In the genomic region with DNA sequence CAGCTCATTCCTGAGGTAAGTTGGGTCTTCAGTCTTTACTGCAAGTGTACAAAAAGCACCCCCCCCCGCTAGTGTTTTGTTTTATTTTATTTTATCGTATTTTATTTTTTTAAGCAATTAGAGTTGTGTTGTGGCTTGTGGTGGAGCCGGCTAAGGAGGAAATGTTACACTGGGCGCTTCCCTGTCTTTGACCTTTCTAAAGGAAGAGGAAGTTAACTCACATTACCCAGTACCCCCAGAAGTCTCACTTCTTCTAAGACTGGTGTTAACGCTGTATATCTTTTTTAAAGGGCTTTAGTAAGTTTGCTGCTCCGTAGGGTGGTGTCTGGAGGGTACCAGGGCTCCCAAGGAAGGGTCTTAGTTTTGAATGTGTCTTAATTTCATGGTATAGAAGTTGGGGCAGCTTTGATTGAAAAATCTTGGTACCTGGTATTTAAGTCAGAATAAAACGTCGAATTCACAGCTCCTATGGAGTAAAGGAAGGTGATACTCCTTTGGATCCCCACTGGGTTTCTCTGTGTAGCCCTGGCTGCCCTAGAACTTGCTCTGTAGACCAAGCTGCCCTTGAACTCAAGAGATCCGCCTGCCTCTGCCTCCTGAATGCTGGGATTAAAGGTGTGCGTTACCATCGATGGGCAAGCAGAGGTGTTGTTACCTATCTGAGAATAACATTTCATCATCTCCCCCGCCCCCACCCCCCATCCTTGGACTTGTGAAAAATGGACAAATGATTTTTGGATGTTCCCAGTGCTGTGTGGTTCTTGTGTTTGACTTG, we compare ENCODE assay signal across 8 mouse cellular contexts. TPM values are rescaled to one million over a fixed set of nuclear protein-coding genes. Genes with fewer than 3 reads are reported as not detected.
DNase-seq lines count a peak whose midpoint lies in the region; ATAC-seq and TF ChIP-seq lines count a peak whose summit lies in the region.

No protein-coding gene starts in this region.

- peaks cover 25% of the 10 kb centered on the region for H3K4me1 ChIP-seq in embryonic facial prominence, embryonic 12.5 days
- H3K4me1 ChIP-seq in midbrain, embryonic 14.5 days (ENCODE audit: control insufficient read depth, insufficient read depth, low read length), result peaks cover 24% of the 10 kb centered on the region

- 44% methylated on average over 12 of the region's 12 CpGs for WGBS in embryonic facial prominence, embryonic 12.5 days
- WGBS in midbrain, embryonic 14.5 days, result 44% methylated on average over 12 of the region's 12 CpGs

- no peak for ATAC-seq in embryonic facial prominence, embryonic 12.5 days (ENCODE audit: insufficient number of reproducible peaks, insufficient read depth, low FRiP score, low TSS enrichment)
- no peak for ATAC-seq in midbrain, embryonic 14.5 days (ENCODE audit: low FRiP score, low TSS enrichment)

- peak overlapping the region; percentile 98 for H3K27ac ChIP-seq in layer of hippocampus, adult 2 months
- no peak overlapping the region for H3K27ac ChIP-seq in embryonic facial prominence, embryonic 12.5 days
- peak overlapping the region; percentile 96; the same call in 1 of the 2 replicates for H3K27ac ChIP-seq in midbrain, embryonic 14.5 days (replicated peaks; ENCODE audit: low read depth, low read length)

- 0 out of 2 replicates have a peak, but pooled peaks cover 3% of the 10 kb centered on the region for H3K9me3 ChIP-seq in embryonic facial prominence, embryonic 12.5 days
- H3K9me3 ChIP-seq in midbrain, embryonic 14.5 days (ENCODE audit: control insufficient read depth, low read length), result no peaks in the 10 kb centered on the region

- TF ChIP-seq CTCF in layer of hippocampus, adult 2 months (conservative IDR thresholded peaks at IDR 0.05), result no peak

- H3K9ac ChIP-seq in embryonic facial prominence, embryonic 12.5 days, result peak overlapping the region; percentile 99
- peak overlapping the region; percentile 99 for H3K9ac ChIP-seq in midbrain, embryonic 14.5 days (replicated peaks; ENCODE audit: low read length)

- peaks cover 11% of the 10 kb centered on the region; the same call in 1 of the 2 replicates for H3K27me3 ChIP-seq in embryonic facial prominence, embryonic 12.5 days
- no peaks in the 10 kb centered on the region for H3K27me3 ChIP-seq in midbrain, embryonic 14.5 days (ENCODE audit: control insufficient read depth, insufficient read depth, low read length)

- peak overlapping the region; percentile 76 for H3K4me3 ChIP-seq in layer of hippocampus, adult 2 months
- H3K4me3 ChIP-seq in embryonic facial prominence, embryonic 12.5 days, result peak overlapping the region; percentile 98
- H3K4me3 ChIP-seq in midbrain, embryonic 14.5 days (replicated peaks; ENCODE audit: low read depth, low read length), result peak overlapping the region; percentile 94

- no peak for DNase-seq in layer of hippocampus, adult 2 months (ENCODE audit: low spot score in 2 of 2)
- no peak for DNase-seq in layer of hippocampus, postnatal 10 days (ENCODE audit: low spot score in 2 of 2)
- DNase-seq in induced T-regulatory cell, adult 2 months (ENCODE audit: low read depth), result peak; percentile 55
- DNase-seq in midbrain, embryonic 14.5 days, result no peak
- DNase-seq in ovary, adult 18-20 months (ENCODE audit: low spot score), result no peak
- DNase-seq in urinary bladder, postnatal 14 days (ENCODE audit: low spot score), result no peak
- DNase-seq in ovary, postnatal 14 days (ENCODE audit: low spot score), result no peak

- peaks cover 30% of the 10 kb centered on the region for H3K36me3 ChIP-seq in embryonic facial prominence, embryonic 12.5 days
- peaks cover 26% of the 10 kb centered on the region for H3K36me3 ChIP-seq in midbrain, embryonic 14.5 days (ENCODE audit: control insufficient read depth, insufficient read depth, low read length)

- H3K4me2 ChIP-seq in embryonic facial prominence, embryonic 12.5 days (replicated peaks), result peak overlapping the region; percentile 83
- peak overlapping the region; percentile 80 for H3K4me2 ChIP-seq in midbrain, embryonic 14.5 days (ENCODE audit: low read length)

RNA-seq across cellular contexts. Expression of a gene that starts 1.9 kb away (rescaled TPM):
- total RNA-seq in layer of hippocampus, adult 2 months (2021), result 100 to 1,000 TPM; 158 TPM
- total RNA-seq in layer of hippocampus, postnatal 10 days (2021), result 100 to 1,000 TPM; 161 to 164 TPM
- 46.3 and 49.7 TPM in 2 replicates for polyA plus RNA-seq in embryonic facial prominence, embryonic 12.5 days (2016; fragmentation: Nextera tagmentation; extraction: Ambion mirVana)
- polyA plus RNA-seq in midbrain, embryonic 14.5 days (2014; fragmentation: Nextera tagmentation; extraction: Ambion mirVana), result 48.4 and 63.0 TPM in 2 replicates
